Mouse (Mus musculus) E14TG2a.4 (cell line): Measurements from ENCODE around the gene Uqcrq.
A peak's percentile ranks its signal among the peaks of the same experiment; 100 is the strongest.

Experiments used
- CTCF ChIP-seq: conservative IDR thresholded peaks from 2 replicates; pipeline ENCODE4 v1.5.1; 2014; ENCODE audit warnings: low read length
- NANOG ChIP-seq: IDR thresholded peaks from 2 replicates; pipeline ENCODE4 v1.6.1; 2014; ENCODE audit warnings: borderline replicate concordance, low read length, mixed read lengths
- POU5F1 ChIP-seq: IDR thresholded peaks from 2 replicates; pipeline ENCODE4 v1.6.1; 2014; ENCODE audit warnings: low read length, borderline replicate concordance

- TF ChIP-seq CTCF = 0 out of 2 replicates have a peak, but pooled peaks have one; percentile 5
- TF ChIP-seq NANOG = no peak
- no peak for TF ChIP-seq POU5F1
These were observed 26.8 kb upstream of the Uqcrq start for GRCm38 (mm10) chr11:53457372-53457954.
